40 mouse cellular contexts compared by ENCODE assay signal in the genomic region with DNA sequence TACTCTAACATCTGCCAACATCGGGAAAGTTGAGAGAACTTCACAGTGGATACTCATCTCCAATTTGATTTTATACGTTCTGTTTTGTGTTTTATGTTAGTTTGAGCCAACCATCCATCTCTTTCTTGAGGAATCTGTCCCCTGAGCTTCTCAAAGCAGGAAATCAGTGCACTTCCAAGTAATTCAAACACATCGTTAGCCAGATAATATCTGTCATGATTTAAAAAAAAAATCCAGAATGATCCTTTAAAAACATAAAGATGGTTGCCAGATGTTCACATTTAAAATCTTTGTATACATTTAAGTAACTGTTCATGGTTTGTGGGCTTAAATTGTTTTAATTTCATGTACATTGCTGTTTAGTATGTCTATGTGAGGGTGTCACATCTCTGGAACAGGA. TPM values are rescaled to one million over a fixed set of nuclear protein-coding genes. Genes with fewer than 3 reads are reported as not detected.
"Had no signal": no experiment of that assay in that cellular context is flagged by ENCODE, and none has a peak within 500 bp of the region (broad histone marks: within the 10 kb centered on the region; RNA-seq: fewer than 3 reads in every experiment).

No protein-coding gene starts in this region.

- H3K27me3 ChIP-seq: heart, embryonic 12.5 days; hindbrain, embryonic 15.5 days; intestine, embryonic 15.5 days; kidney, embryonic 15.5 days had no signal

- H3K9me3 ChIP-seq: heart, embryonic 10.5 days; heart, embryonic 12.5 days; heart, embryonic 13.5 days; heart, embryonic 15.5 days; hindbrain, embryonic 10.5 days; hindbrain, embryonic 12.5 days; hindbrain, embryonic 13.5 days; hindbrain, embryonic 15.5 days; intestine, embryonic 15.5 days; kidney, embryonic 15.5 days had no signal

- H3K9ac ChIP-seq: heart, embryonic 12.5 days; heart, embryonic 13.5 days; heart, embryonic 15.5 days; hindbrain, embryonic 12.5 days; hindbrain, embryonic 13.5 days; hindbrain, embryonic 14.5 days; hindbrain, embryonic 15.5 days; intestine, embryonic 15.5 days; kidney, embryonic 15.5 days had no signal

- H3K4me3 ChIP-seq: heart, embryonic 10.5 days; heart, embryonic 12.5 days; heart, embryonic 13.5 days; heart, embryonic 15.5 days; hindbrain, embryonic 10.5 days; hindbrain, embryonic 12.5 days; hindbrain, embryonic 13.5 days; hindbrain, embryonic 15.5 days; intestine, embryonic 15.5 days; kidney, embryonic 15.5 days; layer of hippocampus, adult 2 months had no signal

- H3K27ac ChIP-seq: heart, embryonic 13.5 days; heart, embryonic 15.5 days; hindbrain, embryonic 10.5 days; hindbrain, embryonic 12.5 days; hindbrain, embryonic 13.5 days; hindbrain, embryonic 14.5 days; hindbrain, embryonic 15.5 days; hindbrain, postnatal 0 days; intestine, embryonic 15.5 days; kidney, embryonic 15.5 days; kidney, postnatal 0 days; layer of hippocampus, adult 2 months had no signal

- ATAC-seq: hindbrain, embryonic 16.5 days; inflammation-experienced regulatory T-cells, adult 6 months; intestine, embryonic 15.5 days; intestine, embryonic 16.5 days; intestine, postnatal 0 days had no signal

- DNase-seq: heart, postnatal 10 days; heart, postnatal 14 days; heart, postnatal 36 days; heart, postnatal 4 days; kidney, adult 11 months; kidney, adult 18-20 months; kidney, adult 2 months; kidney, adult 8-10 months; kidney, adult 9 months; kidney, postnatal 10 days; kidney, postnatal 14 days; kidney, postnatal 25 days; kidney, postnatal 36 days; kidney, postnatal 4 days; layer of hippocampus, adult 9-11 months; layer of hippocampus, postnatal 36 days had no signal

- H3K36me3 ChIP-seq: heart, embryonic 10.5 days; heart, embryonic 12.5 days; heart, embryonic 13.5 days; heart, embryonic 15.5 days; hindbrain, embryonic 10.5 days; hindbrain, embryonic 12.5 days; hindbrain, embryonic 13.5 days; hindbrain, embryonic 15.5 days; intestine, embryonic 15.5 days; kidney, embryonic 15.5 days had no signal

- H3K4me2 ChIP-seq: heart, embryonic 11.5 days; heart, embryonic 13.5 days; heart, embryonic 15.5 days; hindbrain, embryonic 12.5 days; hindbrain, embryonic 13.5 days; hindbrain, embryonic 14.5 days; hindbrain, embryonic 15.5 days; intestine, embryonic 15.5 days; kidney, embryonic 15.5 days had no signal

RNA-seq across cellular contexts. Expression of gene Izumo1r, which starts 2.2 kb away (rescaled TPM):
- polyA plus RNA-seq: heart, embryonic 11.5 days; heart, embryonic 12.5 days; heart, embryonic 13.5 days; heart, embryonic 14.5 days; heart, postnatal 0 days; hindbrain, embryonic 10.5 days; hindbrain, embryonic 11.5 days; hindbrain, embryonic 12.5 days; hindbrain, embryonic 13.5 days; hindbrain, embryonic 14.5 days; hindbrain, embryonic 15.5 days; hindbrain, embryonic 16.5 days; hindbrain, postnatal 0 days; intestine, embryonic 14.5 days; intestine, embryonic 15.5 days; intestine, embryonic 16.5 days; intestine, postnatal 0 days; kidney, embryonic 16.5 days had no signal

RNA-seq across cellular contexts. Expression of gene Gpr83, which starts 45.9 kb away (rescaled TPM):
- polyA plus RNA-seq: heart, embryonic 10.5 days; heart, embryonic 11.5 days; heart, embryonic 12.5 days; heart, postnatal 0 days had no signal
